Mouse (Mus musculus): ENCODE measurements around the gene Olfr1393.
"Not testable (repeated sequence)": the region's sequence is repeated elsewhere in the genome, so short reads cannot be mapped to it uniquely, and the experiment has no call there.

Olfr1393 gene

DNA sequence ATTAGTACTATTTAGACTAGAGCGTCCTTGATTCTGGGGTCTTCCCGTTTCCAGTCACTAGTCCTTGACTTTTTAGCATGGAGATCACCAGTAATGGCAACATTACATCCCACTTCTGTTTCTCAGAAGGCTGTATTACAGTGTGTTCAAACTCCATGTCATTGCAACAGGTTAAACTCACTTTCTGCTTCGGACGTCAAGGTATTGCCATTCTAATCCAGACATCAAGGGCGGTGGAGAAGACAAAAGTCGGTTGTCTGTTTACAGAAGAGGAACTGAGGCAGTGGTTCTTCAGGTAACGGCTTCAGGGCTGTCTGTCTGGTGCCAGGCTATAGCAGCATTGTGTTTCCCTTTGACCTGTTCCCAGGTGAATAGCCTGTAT is 26.7 kb upstream of the Olfr1393 start:
- no peak for DNase-seq (ENCODE audit: low read depth)

DNA sequence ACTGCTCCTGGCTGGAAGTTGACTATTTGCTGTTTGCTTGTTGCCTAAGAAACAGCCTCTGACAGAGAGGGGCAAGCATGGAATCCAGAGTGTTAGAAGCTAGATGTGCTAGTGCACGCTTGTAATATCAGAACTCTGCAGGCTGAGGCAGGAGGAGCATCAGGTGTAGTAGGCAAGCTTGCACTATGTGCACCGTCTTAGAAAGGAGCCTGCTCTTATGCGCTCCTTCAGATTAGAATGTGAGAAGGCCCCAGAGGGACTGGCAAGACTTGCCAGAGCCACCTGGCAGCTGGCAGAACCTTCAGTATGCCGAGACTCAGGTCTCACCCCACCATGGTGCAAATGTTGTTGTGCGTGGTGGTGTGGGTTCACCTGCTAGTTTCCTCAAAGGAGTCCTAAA is 26.1 kb upstream of the Olfr1393 start:
- DNase-seq (ENCODE audit: low read depth), result peak; percentile 35

DNA sequence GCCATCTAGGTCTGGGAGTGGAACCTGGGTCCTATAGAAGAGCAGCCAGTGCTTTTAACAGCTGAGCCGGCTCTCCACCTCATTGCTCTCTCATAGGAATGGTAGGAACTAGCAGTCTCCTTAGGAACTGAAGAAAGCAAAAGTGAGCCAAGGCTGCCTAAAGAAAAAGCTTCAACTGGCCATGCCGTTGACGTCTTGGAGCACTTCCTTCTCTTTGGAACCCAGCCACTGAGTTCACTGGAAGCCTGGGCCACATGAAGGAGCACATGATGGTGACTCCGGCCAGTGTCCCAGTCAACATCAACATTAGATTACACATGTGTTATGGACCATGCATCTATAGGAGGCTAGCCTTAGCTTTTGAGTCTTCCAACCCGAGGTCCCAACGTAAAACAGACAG is 25.1 kb upstream of the Olfr1393 start:
- no peak for DNase-seq (ENCODE audit: low read depth)

DNA sequence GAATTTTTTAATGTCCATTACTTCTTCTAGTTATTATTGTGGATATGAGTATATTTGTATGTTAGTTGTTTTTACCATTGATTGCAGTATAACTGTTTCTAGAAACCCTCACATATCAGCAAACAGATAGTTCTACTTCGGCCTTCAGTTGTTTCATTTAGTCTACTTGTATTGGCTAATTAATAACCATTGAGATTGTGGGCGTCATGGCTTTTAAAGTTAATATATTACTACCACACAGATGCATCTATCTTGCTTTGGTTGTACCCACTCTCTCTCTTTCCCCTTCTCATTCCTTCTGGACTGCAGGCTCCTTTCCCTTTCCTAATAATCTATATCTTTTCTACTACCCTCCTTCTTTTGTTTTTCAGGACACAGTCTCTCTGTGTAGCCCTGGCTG is 18.8 kb upstream of the Olfr1393 start:
- no peak for DNase-seq (ENCODE audit: low read depth)

DNA sequence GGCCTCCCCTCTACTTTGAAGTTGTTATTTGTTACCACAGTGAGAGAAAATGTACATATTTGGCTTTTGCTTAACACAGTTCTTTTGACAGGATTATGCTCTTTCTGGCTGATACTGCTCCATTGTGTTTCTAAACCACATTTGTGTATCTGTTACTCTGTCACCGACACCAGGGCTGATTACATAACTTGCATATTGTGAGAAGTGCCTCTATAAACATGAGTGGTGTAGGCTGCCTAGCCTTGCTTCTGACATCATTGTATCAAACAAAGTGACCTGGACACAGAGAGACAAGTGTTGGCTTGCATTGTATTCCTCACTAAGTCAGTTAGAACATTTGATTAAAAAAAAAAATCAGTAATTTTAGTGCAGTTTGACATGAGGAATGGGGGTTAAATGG is 18.3 kb upstream of the Olfr1393 start:
- DNase-seq (ENCODE audit: low read depth), result no peak

DNA sequence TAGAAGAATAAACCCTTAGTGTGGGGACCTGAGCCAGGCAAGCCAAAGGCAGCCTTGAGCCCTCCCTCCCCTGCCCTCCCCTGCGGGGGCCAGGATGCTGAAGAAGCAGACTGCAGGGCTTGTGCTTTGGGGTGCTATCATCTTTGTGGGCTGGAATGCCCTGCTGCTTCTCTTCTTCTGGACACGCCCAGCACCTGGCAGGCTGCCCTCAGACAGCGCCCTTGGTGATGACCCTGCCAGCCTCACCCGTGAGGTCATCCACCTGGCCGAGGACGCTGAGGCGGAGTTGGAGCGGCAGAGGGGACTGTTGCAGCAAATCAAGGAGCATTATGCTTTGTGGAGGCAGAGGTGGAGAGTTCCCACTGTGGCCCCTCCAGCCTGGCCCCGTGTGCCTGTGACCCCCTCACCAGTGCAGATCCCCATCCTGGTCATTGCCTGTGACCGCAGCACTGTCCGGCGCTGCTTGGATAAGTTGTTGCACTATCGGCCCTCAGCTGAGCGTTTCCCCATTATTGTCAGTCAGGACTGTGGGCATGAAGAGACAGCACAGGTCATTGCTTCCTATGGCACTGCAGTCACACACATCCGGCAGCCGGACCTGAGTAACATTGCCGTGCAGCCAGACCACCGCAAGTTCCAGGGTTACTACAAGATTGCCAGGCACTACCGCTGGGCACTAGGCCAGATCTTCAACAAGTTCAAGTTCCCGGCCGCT is 17.3 kb upstream of the Olfr1393 start:
- DNase-seq (ENCODE audit: low read depth), result no peak

DNA sequence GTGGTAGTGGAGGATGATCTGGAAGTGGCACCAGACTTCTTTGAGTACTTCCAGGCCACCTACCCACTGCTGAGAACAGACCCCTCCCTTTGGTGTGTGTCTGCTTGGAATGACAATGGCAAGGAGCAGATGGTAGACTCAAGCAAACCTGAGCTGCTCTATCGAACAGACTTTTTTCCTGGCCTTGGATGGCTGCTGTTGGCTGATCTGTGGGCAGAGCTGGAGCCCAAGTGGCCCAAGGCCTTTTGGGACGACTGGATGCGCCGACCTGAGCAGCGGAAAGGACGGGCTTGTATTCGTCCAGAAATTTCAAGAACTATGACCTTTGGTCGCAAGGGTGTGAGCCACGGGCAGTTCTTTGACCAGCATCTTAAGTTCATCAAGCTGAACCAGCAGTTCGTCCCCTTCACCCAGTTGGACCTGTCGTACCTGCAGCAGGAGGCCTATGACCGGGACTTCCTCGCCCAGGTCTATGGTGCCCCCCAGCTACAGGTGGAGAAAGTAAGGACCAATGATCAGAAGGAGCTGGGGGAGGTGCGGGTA is 16.7 kb upstream of the Olfr1393 start:
- DNase-seq (ENCODE audit: low read depth), result no peak

DNA sequence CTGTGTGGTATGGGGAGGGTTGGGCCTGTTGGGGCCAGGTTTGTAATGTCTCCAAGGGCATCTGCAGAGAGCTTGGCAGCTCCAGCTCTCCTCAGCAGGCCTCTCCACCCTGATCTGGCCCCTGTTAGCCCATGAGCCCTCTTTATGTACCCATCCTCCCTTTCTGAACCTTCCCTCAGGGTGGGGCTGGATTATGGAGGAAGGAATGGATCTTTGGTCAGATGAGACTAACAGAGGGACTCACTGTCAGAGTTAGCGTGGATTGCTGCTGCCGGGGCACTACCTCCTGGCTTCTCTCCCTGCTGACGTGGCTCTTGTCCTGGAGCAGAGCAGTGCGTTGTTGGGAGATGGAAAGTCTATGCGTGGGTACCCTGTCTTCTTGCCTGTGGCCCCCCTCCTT is 15.8 kb upstream of the Olfr1393 start:
- no peak for DNase-seq (ENCODE audit: low read depth)

DNA sequence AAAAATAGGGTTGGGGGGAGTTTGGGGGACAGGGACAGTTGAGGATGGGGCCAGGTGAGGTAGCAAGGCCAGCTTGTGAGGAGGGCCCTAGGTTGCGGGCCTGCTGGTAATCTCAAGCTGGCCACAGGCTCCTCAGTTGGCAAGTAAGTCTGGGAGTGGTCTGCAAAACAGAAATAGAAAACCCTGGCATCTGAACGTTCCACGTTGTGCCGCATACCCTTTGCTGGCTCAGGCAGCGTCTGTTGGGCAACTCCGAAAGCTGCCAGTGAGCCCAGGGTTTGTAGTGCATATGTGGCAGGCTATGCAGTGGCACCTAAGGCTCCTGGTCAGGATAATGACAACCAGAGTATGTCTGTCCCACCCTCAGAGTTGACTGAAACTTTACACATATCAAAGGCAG is 15.0 kb upstream of the Olfr1393 start:
- DNase-seq (ENCODE audit: low read depth), result no peak

DNA sequence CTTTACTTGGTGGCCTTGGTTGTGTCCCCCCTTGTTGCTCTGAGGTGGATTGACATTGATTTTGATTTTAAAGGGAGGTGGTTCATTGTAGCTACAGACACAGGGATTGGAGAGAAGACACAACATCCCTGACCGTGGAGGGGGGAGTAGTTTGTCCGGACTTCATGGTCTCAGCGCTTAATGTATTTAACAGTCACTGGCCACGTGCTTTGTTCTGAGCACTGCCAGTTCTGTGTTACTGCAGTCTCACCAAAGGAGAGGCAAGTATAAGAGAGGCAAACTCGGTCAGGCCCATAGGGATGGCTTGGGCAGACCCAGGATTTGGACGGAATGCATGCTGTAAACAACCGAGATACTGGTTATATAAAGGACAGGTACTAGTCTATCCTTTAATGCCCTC is 14.0 kb upstream of the Olfr1393 start:
- no peak for DNase-seq (ENCODE audit: low read depth)

DNA sequence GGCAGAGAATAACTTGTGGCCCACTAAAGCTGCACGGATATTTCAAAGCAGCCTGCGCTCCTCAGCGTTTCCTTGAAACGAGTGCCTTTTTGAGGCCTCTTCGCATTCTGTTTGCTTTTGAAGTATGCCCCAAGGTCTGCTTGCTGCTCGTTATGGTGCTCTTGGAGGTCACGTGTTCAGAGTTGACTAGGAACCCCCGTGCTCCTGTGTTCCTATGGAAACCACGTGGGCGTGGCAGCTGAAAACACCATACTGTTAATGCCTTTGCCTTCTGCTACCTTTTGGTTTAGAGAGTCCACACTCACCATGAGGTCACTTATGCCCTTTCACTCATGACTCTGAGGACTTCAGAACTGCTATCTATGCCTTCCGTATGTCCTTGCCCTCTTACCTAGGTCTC is 13.5 kb upstream of the Olfr1393 start:
- DNase-seq (ENCODE audit: low read depth), result peak; percentile 51

DNA sequence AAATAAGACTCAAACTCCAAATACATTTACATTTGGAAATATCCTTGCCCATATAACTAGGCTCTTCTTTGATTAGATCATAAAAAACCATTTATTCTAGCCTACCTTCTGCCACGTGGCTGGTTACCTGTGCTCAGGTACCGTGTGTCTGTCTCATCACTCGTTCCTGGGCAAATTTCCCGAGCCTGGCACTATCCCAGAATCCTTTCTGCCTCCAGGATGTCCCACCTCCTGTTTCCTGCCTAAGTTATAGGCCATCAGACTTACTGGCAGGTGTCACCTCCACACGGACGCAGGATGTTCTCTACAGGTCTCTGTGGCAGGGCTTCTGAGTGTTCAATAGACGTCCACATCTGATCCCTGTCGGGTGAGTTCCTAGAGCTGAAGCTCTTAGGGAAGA is 13.0 kb upstream of the Olfr1393 start:
- DNase-seq (ENCODE audit: low read depth), result no peak

DNA sequence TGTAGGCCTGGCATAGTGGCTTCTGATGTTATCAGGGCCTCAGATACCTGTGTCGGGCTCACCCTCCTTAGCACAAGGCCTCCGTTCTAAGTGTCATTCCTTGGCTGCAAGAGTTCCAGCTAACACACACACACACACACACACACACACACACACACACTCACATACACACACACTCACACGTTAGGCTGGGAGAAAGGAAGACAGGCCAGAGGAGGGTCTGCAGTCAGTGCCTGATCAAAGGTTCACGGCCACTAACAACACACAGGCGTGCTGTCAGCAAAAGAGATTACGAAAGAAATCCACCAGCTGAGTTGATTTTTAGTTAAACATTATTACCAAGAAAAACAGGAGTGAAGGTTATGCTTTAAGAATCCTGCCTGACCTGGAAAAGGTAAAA is 11.4 kb upstream of the Olfr1393 start:
- no peak for DNase-seq (ENCODE audit: low read depth)

DNA sequence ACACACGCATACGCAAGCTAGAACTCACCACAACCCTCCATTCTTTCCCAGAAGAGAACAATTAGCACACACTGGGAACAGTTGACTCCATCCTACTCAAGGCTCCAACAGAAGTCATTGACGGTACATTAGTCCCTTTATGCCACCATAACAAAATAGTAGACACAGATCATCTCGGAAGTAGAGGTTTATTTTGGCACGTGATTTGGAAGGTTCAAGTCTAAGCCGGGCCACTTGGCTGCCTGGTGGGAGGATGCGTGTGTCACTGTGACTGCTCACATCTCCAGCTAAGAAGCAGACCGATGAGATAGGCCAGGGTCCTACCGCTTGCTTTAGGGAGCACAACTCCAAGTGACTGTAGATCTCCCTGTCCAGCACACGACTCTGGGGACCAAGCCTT is 10.8 kb upstream of the Olfr1393 start:
- no peak for DNase-seq (ENCODE audit: low read depth)

DNA sequence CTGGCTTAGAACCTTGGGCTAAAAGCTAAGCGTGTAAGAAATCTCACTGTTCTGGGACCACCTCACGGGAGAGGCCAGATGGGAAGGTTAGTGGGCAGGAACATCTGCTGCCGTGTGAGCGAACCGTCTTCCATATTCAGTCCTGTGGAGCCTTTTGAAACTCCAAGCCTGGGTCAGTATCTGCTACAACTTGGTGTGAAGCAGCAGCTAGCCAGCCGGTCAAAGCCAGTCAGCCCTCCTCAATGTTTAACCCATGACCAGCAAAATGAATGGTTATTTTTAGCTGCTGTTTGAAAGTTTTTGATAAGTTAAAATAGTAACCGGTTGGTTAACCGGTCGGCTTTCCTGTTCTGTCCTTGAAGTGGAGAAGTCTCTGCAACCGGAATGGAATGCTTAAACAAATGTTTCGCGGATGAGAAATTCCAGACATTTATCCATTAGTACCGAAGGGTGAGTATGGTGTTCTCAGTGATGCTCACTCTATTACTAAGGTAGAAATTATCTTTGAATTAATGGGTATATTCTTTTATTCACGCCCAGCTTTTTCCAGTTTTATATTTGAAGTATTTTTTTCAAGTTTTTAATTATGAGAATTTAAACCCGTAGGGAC is 10.0 kb upstream of the Olfr1393 start:
- no peak for DNase-seq (ENCODE audit: low read depth)

DNA sequence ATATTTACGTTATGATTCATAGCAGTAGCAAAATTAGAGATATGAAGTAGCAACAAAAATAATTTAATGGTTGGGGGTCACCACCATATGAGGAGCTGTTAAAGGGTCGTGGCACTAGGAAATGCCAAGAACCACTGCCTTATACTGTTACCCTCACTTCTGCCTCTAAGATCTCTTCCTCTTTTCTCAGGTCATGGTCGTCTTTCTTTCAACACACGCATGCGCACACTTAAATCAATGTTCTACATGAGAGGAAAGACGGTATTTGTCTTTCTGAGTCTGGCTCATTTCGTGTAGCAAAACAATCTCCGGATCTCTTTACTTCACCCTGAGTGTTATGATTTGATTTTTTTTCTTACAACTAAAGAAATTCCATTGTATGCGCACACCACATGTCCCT is 8.3 kb upstream of the Olfr1393 start:
- DNase-seq (ENCODE audit: low read depth), result no peak

DNA sequence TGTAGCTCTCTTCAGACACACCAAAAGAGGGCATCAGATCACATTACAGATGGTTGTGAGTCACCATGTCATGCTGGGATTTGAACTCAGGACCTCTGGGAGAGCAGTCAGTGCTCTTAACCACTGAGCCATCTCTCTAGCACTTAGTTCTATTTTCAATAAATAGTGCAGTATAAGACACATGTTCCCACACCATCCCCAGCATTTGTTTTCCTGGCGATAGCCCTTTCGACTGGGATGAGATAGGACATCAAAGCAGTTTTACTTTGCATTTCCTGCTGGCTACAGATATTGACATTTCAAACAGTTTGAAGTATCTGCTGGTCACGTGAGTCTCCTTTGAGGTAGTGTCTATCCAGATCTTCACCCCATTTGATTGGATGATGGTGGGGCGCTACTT is 7.7 kb upstream of the Olfr1393 start:
- DNase-seq (ENCODE audit: low read depth), result no peak

DNA sequence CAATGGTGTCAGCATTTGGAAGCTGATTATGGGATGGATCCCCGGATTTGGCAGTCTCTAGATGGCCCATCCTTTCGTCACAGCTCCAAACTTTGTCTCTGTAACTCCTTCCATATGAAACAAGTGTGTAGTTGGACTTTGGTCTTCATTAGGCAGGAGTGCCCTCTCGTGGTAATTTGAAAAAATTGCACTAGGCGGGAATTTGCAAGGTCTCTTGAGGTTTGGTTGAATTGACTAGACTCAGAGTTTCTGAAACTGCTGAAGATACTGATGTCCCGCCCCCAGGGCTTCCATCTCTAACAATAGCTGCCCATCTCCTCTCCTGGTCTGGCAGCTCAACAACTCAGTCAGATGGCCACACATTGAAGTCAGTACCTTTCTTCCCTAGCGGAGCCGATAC is 6.8 kb upstream of the Olfr1393 start:
- peak; percentile 82 for DNase-seq (ENCODE audit: low read depth)

DNA sequence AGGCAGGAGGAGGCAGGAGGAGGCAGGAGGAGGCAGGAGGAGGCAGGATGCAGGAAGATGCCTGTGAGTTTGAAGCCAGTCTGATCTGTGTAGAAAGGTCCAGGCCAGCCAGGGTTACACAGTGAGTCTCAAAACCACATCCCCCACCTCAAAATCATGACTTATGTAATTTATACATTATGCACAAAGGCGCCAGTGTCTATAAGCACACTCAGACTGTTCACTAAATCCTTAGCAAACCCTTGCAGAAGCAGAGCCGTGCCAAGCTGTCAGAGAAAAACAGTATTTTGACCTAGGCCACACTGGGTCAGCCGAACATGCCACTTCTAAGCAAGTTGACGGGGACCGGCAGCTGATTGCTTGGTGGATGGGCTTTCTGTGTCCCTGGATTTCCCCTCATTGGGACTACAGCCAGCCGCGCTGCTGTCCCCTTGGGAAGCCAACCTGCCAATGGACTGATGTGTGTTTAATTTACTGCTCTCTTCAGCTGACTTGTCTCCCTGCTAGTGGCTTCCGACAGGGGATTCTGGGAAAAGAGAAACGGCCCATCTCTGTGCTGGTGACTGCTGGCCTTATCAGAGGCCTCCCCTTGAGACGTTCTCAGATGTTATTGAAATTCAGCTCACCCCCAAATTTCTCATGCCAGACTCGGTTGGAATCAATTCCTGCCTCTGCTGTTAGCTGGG is 4.1 kb upstream of the Olfr1393 start:
- DNase-seq (ENCODE audit: low read depth), result no peak

DNA sequence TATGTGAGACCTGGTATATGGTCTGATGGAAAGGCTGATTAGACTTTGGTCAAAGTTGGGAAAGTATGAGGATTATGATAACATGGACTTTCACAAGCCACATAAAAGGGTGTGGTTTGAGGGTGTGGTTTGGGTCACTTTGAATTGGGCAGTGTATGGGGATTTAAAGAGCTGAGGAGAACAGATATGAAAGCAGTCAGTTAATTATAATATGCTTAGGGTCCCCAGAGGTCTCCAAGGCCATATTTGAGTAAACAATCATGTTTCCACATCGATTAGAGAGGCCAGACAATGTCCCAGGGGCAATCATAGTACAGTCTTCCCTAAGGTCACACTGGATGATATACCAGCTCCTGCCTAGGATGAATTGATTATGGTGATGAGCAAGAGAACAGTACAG is 6.9 kb downstream of the Olfr1393 start, which contains the start of gene Olfr1392:
Olfr1392 (plus strand) TSS at position 301 of the 400 bp plus-strand sequence.
- not testable (repeated sequence) for DNase-seq (ENCODE audit: low read depth)

DNA sequence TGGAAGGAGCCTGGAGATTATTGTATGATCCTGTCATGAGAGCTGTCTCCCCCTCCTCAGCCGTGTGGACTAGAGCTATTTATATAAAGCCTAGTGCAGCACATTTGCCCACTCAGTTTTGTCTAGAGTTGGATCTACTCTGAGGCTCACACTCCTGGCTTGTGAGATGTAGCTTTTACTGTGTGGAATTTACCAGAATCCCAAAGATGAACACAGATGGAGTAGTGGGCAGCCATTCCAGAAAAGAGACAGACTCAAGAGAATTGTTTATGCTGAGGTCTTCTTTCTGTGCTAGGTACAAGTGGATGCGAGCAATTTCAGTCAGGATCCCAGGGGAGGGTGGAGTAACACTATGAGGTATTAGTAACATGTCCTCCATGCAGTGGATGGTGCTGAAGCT is 9.1 kb downstream of the Olfr1393 start:
- DNase-seq (ENCODE audit: low read depth), result no peak

DNA sequence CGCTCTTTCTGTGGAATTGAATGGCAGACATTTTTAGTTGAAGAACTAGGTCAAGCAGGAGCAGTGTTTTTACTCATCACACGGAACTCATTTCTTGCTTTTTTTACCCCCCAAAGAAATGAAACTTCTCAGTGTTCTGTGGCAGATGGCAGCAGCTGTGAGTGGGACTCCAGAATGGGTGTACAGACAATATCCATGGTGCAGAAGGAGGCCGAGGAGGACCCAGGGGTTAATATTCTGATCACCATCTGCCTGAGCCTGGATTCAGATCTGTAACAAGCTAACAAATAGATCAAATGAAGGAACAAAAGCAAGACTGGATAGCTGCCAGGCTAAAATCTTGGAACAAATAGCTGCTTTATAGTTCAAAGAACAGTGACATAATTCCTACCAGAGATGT is 14.7 kb downstream of the Olfr1393 start:
- DNase-seq (ENCODE audit: low read depth), result no peak

DNA sequence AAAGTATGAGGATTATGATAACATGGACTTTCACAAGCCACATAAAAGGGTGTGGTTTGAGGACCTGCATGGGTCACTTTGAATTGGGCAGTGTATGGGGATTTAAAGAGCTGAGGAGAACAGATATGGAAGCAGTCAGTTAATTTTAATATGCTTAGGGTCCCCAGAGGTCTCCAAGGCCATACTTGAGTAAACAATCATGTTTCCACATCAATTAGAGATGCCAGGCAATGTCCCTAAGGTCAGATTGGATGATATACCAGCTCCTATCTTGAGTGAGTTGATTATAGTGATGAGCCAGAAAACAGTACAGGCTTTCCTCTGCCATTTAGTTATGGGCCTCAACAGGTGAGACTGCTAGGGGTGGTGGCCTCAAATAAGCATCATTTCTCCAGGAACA is 26.3 kb downstream of the Olfr1393 start, which contains the start of gene Olfr10:
Olfr10 (plus strand) TSS at position 301 of the 400 bp plus-strand sequence.
- DNase-seq (ENCODE audit: low read depth), result no peak
